Mouse (Mus musculus) bone marrow, adult 2 months (tissue): Measurements from ENCODE around the gene Pkd2.

ENCODE experiments used
- CTCF ChIP-seq: fragments of 200-500 bp; IDR thresholded peaks from 2 replicates; pipeline ENCODE4 v1.5.1; 2011; ENCODE audit warnings: low read length, control low read depth; ENCODE audit not compliant: control insufficient read depth, insufficient read depth
- POLR2A ChIP-seq: fragments of 200-500 bp; IDR thresholded peaks from 2 replicates; pipeline ENCODE4 v1.6.1; 2011; ENCODE audit warnings: low read depth, mild to moderate bottlenecking, control low read depth, low read length, borderline replicate concordance; ENCODE audit not compliant: control insufficient read depth

- TF ChIP-seq CTCF: no peak
- no peak for TF ChIP-seq POLR2A
These were observed 45.6 kb downstream of the Pkd2 start for GRCm38 (mm10) chr5:104504883-104505282.
